Mouse (Mus musculus) lung, embryonic 16.5 days (tissue): ENCODE results near the gene Rpn2. TPM values are rescaled to one million over a fixed set of nuclear protein-coding genes. Genes with fewer than 3 reads are reported as not detected.

ENCODE experiments used
- polyA plus RNA-seq: library from polyadenylated mRNA; unstranded; fragments of >200 nt; fragmentation: Nextera tagmentation; extraction: Ambion mirVana; gene quantifications from 2 replicates; pipeline ENCODE4 v1.2.1, GENCODE M21; 2015

Rpn2 gene
- polyA plus RNA-seq, 1 experiment from 2014 or later = 360 TPM

Other genes with a start within 250 kb of the Rpn2 start
- gene Soga1, start 199.8 kb upstream of the Rpn2 start, polyA plus RNA-seq = 4.0 and 4.1 TPM in 2 replicates
- not detected in 2 replicates for gene Tldc2, start 192.0 kb upstream of the Rpn2 start, polyA plus RNA-seq
- 30.2 and 32.4 TPM in 2 replicates for gene Samhd1, start 143.8 kb upstream of the Rpn2 start, polyA plus RNA-seq
- 26.9 and 30.4 TPM in 2 replicates for gene Rbl1, start 74.5 kb upstream of the Rpn2 start, polyA plus RNA-seq
- 0.25 and 0.59 TPM in 2 replicates for gene Mroh8, start 532 bp downstream of the Rpn2 start, polyA plus RNA-seq
- not detected in 2 replicates for gene Ghrh, start 68.5 kb downstream of the Rpn2 start, polyA plus RNA-seq
- 85.3 and 86.3 TPM in 2 replicates for gene Manbal, start 88.6 kb downstream of the Rpn2 start, polyA plus RNA-seq
- gene Src, start 139.4 kb downstream of the Rpn2 start, polyA plus RNA-seq = 20.9 and 21.1 TPM in 2 replicates